In the genomic region with DNA sequence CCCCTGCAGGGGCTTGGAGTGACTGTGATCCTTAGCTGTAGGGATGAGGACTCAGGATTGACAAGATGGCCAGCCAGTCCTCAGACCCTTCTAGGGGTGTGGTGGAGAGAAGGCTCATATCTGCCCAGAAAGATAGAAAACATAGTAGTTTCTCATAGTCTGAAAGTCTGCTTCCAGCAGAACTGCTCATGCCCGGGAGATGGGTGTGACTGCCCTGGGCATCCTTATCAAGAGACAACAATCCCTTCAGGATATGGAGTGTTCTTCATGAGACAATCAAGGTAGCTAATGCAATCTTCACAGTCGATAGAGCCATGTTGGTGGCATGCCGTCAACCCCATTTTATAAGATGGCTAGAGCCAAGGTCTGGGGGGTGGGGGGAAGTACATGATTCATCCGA, we compare ENCODE assay signal across 18 mouse cellular contexts.
"Had no signal": no experiment of that assay in that cellular context is flagged by ENCODE, and none has a peak within 500 bp of the region (broad histone marks: within the 10 kb centered on the region; RNA-seq: fewer than 3 reads in every experiment).

No protein-coding gene starts in this region.

- H3K36me3 ChIP-seq: lung, embryonic 15.5 days; midbrain, embryonic 13.5 days; midbrain, embryonic 15.5 days; neural tube, embryonic 12.5 days; stomach, embryonic 15.5 days had no signal

- H3K4me2 ChIP-seq: lung, embryonic 15.5 days; midbrain, embryonic 11.5 days; midbrain, embryonic 13.5 days; midbrain, embryonic 15.5 days; neural tube, embryonic 12.5 days; stomach, embryonic 15.5 days had no signal

- H3K27ac ChIP-seq: lung, embryonic 15.5 days; macrophage; midbrain, embryonic 13.5 days; midbrain, embryonic 15.5 days; neural tube, embryonic 12.5 days; stomach, embryonic 15.5 days; stomach, postnatal 0 days had no signal

- DNase-seq: lung, adult 2 months; lung, postnatal 14 days; lung, postnatal 36 days; retina, postnatal 1 day; right cerebral cortex, adult 18-20 months; thymus, adult 18-20 months; thymus, postnatal 14 days; thymus, postnatal 36 days had no signal

- H3K9me3 ChIP-seq: lung, embryonic 15.5 days; midbrain, embryonic 13.5 days; midbrain, embryonic 15.5 days; neural tube, embryonic 12.5 days; stomach, embryonic 15.5 days had no signal

- H3K4me3 ChIP-seq: lung, embryonic 15.5 days; megakaryocyte, embryonic 14.5 days; midbrain, embryonic 13.5 days; midbrain, embryonic 15.5 days; neural tube, embryonic 12.5 days; stomach, embryonic 15.5 days had no signal

- ATAC-seq: lung, postnatal 0 days; midbrain, embryonic 13.5 days; midbrain, embryonic 15.5 days had no signal

- H3K27me3 ChIP-seq: lung, embryonic 15.5 days; midbrain, embryonic 13.5 days; midbrain, embryonic 15.5 days; neural tube, embryonic 12.5 days; stomach, embryonic 15.5 days had no signal

- H3K4me1 ChIP-seq: lung, embryonic 15.5 days; megakaryocyte, embryonic 14.5 days; neural tube, embryonic 12.5 days; stomach, embryonic 15.5 days had no signal

- H3K9ac ChIP-seq: lung, embryonic 15.5 days; midbrain, embryonic 13.5 days; midbrain, embryonic 15.5 days; neural tube, embryonic 12.5 days; stomach, embryonic 15.5 days had no signal
